Mouse (Mus musculus): Measurements from ENCODE around the gene 1700040F15Rik. TPM values are rescaled to one million over a fixed set of nuclear protein-coding genes. Genes with fewer than 3 reads are reported as not detected.
"Not testable (repeated sequence)": the region's sequence is repeated elsewhere in the genome, so short reads cannot be mapped to it uniquely, and the experiment has no call there.

1700040F15Rik gene
- not detected for total RNA-seq (2021)

DNA sequence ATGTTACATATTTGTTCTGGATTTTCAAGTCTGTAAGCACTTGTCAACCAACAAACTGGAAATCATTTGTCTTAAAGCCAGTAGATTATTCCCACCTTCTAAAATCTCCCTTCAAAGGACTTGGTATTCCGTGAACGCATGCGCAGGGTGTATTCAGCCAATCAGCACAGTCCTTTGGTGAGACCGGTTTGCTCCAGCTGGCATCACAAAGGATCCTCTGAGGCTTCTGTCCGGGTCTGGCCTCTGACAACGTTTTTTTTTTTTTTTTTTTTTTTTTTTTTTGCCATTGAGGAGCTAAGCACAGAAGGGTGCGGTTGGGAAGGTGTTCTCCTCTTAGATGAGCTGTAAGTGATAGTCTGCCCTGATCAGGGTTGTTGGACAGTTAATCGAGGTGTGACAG is at the start of gene 1700040F15Rik:
Gene 1700040F15Rik (plus strand): TSS at position 301 of the 400 bp plus-strand sequence.
- intact Hi-C loops (cut with DNase I); DNase-seq: not testable (repeated sequence)

All from heart, postnatal 36 days (tissue).